Mouse (Mus musculus) pancreas, adult 10 weeks (tissue): ENCODE results near the gene Pomt1. TPM values are rescaled to one million over a fixed set of nuclear protein-coding genes. Genes with fewer than 3 reads are reported as not detected.

ENCODE experiments used
- polyA plus RNA-seq: library from polyadenylated mRNA; stranded (reverse); fragments of 350-450 nt; fragmentation: Illumina TruSeq; extraction: RNeasy Lipid Tissue Mini Kit (QIAGEN cat#74804); gene quantifications from one replicate; pipeline ENCODE4 v1.2.3, GENCODE M21; 2015; ENCODE audit warnings: low read depth, low replicate concordance; ENCODE audit not compliant: insufficient read depth

The Pomt1 gene
- 4.7 TPM for polyA plus RNA-seq

DNA sequence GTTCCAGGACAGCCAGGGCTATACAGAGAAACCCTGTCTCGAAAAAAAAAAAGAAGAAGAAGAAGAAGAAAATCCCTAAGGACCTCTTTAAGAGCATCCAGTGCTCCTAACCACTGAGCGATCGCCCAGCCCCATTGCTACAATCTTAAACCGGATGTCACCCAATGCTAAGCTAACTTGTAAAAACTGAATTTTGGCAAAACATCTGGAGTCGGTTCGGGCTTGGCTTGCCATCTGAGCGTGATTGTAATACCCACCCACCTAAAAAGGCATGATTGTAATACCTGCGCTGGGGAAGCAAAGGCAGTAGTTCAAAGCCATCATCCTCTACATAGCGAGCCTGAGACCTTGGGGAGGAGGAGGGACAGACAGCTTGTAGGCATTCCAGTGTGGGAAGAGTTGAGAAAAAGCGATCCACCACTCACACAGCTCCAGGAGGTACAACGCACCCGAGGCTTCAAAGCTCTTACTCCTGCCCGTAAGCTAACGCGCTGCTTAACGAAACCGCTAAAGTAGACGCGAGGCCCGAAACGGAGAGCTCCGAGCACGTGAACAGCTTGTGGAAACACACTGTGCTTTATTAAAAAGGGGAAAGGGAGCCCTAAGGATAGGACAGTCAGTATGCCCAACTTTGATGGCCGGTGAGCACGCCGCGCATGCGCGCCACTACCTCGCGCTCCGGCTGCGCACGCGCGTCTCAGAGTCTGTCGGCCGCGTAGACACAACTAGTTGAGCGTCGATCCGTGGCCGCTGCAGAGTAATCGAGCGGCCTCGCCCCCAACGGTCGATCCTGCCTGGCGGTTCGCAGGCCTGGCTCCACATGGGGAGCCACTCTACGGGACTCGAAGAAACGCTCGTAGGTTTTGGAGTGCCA is at the start of gene Pomt1:
Gene Pomt1, plus strand, starts transcription at position 705 of the 874 bp plus-strand sequence.

DNA sequence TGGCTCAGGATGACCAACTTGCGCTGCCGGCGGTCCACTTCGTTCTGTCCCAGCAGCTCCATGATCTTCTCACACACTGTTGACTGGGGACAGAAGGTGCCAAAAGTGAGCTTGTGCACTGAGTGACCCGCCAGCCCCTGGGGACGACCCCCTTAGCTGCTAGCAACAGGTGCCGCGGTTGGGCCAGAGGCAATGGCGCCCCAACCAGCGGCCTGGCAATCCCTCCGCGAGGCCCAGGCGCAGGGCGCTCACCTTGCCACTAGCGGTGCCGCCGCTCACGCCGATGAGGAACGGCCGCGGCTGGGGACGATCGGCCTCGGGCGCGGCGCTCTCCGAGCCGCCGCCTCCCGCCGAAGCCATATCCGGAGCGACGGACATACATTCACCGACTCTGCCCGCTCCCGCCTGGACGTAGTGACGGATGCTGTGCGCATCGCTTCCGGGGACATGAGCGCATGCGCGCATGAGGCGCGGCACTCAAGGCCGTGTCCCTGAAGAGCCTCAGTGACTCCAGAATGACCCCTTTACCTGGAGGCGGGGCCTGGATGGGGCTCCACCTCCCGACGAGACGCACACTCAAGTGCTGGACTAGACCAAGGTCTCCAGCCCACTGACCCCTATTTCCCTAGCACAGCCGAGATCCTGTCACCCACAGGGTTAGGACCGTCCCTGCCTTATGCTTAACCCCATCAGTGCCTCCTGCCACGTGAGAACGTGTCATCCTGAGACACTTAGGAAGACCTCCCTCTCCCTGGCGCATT is 23.4 kb downstream of the Pomt1 start, which contains the start of gene Uck1:
Gene Uck1, minus strand, starts transcription at position 503 of the 761 bp plus-strand sequence.

DNA sequence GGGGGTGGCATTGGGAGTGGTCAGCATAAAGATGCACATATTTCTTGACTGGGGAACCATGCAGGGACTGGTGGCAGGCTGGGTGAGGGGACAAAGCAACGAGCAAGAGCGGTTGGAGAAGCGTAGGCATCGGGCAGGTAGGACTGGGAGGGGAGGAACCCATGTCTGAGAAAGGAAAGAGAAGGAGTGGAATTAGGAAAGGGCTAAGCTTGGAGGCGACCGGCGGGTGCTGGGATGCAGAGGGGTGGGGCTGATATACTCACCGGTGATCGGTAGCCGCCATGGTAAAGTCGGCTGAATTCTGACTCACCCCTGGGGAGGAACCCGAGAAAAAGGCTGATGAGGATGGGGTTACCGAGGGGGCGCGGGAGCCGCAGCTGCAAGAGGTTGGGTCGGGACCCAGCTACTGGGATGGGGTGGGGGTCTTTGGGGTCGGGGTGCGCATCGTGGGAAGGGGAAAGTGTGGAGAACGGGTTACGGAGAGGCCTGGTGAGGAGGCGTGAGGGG is 51.0 kb downstream of the Pomt1 start, which contains the start of gene Golga2:
Gene Golga2, plus strand, starts transcription at position 51 of the 507 bp plus-strand sequence.

DNA sequence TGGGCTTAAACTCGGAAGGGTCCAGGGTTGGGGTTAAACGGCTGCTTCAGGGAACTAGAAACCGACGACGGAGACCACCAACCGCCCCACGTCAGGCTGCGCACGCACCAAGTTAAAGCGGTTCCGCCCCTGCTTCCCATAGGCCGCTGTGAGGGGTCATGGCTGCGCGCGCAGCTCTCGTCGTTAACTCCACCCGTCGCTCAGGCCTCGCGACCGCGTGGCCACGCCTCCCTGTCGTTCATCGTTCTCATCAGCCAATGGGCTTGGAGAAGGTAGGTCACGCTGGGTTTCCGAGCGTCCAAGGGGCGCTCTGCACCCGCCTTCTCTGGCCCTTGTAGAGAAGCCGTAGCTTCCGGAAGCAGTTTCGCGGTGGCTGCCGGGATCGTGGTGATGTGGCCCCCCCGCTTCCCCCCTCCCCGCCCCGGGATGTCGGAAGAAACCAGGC is 51.6 kb downstream of the Pomt1 start, which contains the start of gene Swi5:
Gene Swi5, minus strand, starts transcription at position 153 of the 445 bp plus-strand sequence.

Other genes starting within 250 kb of the Pomt1 start
- gene Fam78a, start 151.7 kb upstream of the Pomt1 start, polyA plus RNA-seq: 1.3 TPM
- gene Plpp7, start 141.1 kb upstream of the Pomt1 start, polyA plus RNA-seq: 4.7 TPM
- gene Prrc2b, start 85.5 kb upstream of the Pomt1 start, polyA plus RNA-seq: 13.6 TPM
- 20.1 TPM for gene Uck1, start 23.6 kb downstream of the Pomt1 start, polyA plus RNA-seq
- gene Golga2, start 50.8 kb downstream of the Pomt1 start, polyA plus RNA-seq: 13.0 TPM
- gene Swi5, start 51.5 kb downstream of the Pomt1 start, polyA plus RNA-seq: 67.1 TPM
- 37.5 TPM for gene Ciz1, start 115.7 kb downstream of the Pomt1 start, polyA plus RNA-seq
- gene Dnm1, start 116.7 kb downstream of the Pomt1 start, polyA plus RNA-seq: 12.4 TPM
- gene 1110008P14Rik, start 145.3 kb downstream of the Pomt1 start, polyA plus RNA-seq: 20.2 TPM
- 4.9 TPM for gene Lcn2, start 151.7 kb downstream of the Pomt1 start, polyA plus RNA-seq
- 5.3 TPM for gene Ptges2, start 159.3 kb downstream of the Pomt1 start, polyA plus RNA-seq
- gene Naif1, start 213.9 kb downstream of the Pomt1 start, polyA plus RNA-seq: 0.50 TPM
- 4.5 TPM for gene Slc25a25, start 214.9 kb downstream of the Pomt1 start, polyA plus RNA-seq